Mouse (Mus musculus): ENCODE data around the gene Ankib1. TPM values are rescaled to one million over a fixed set of nuclear protein-coding genes. Genes with fewer than 3 reads are reported as not detected.

Gene Ankib1
- 4.8 and 5.0 TPM in 2 replicates for polyA plus RNA-seq (2015; fragmentation: Nextera tagmentation; extraction: Ambion mirVana)

DNA sequence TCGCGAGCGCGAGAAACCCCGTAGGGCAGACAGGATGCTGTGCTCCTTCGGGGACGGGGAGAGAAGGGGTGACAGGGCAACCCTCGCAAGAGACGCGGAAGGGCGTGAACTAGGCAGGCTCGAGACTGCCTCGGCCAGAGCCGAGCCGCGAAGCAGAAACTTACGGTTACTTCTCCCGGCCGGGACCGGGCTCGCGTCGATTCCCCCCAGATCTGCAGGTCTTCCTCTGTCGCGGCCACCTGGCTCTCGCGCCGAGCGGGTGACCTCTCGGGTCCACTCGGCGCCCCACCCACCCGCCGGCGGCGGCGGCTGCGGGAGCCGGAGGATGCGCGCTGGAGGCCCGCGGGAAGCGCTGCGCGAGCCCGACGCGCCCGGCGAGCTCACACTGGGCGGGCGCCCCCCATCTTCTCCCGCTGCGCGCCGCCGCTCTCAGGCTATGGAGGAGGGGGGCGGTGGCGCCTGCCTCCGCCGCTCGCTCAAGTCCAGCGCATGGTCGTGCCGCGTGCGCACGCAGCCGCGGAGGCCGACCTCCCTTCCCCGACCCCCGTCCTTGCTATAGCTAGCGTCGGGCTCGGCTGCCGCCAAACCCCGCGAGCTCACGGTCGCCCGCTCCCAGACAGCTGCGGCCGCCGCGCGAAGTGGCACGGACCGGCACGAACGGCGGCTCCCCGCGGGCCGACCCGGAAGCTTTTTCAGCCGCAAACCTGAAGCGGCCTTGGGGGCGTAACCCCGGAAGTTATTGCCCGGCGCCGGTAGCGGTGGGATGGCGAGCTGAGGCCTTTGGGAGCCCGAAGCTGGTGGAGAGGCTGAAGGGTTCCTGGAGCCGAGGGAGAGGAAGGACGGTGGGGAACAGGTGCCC is at the start of gene Ankib1, which contains the start of gene Krit1:
Ankib1 (minus strand) TSS at position 493 of the 859 bp plus-strand sequence.
Krit1 (plus strand) TSS at position 752 of the 859 bp plus-strand sequence.

GRCm38 (mm10) chr5:3845026-3845425 is 42.3 kb upstream of the Ankib1 start, which contains the start of gene Lrrd1:
Gene Lrrd1, plus strand, starts transcription at chr5:3845173.

DNA sequence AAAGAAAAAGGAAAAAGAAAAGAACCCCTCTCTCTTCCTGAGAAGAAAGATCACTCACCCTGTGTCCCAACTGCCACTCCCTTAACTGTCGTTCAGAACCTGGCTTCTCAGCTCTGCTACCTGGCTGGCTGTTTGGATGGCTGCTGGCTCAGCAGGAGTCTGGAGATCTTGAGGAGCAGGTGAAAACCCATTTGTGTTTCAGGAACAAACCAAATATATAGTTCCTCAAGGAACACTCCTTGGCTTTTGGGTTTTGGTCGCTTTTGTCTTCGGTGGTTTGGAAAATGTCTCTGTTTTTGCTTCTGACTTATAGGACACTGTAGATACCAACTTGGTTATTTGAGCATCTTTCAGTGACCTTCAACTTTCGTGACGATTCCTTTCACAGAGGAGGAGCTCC is 145.6 kb downstream of the Ankib1 start, which contains the start of gene Gatad1:
Gatad1 (minus strand) TSS at position 101 of the 400 bp plus-strand sequence.

DNA sequence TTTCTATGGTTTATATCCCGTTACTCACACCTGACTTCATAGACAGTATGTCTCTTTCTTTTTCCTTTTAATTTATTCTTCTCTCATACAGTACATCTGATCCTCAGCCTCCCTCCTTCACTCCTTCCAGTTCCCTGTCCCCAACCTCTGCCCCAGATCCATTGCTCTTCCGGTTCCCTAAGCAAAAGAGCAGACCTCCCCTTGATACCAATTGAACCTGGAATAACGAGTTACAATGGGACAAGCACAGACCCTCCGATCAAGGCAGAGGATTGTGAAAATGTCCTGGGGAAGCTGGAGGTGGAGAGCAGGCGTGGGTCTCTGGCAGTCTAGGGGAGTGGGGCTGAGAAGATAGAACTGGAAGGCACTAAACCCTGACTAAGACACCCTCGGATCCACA is 151.8 kb downstream of the Ankib1 start, which contains the start of gene Tmbim7:
Tmbim7 (plus strand) TSS at position 301 of the 400 bp plus-strand sequence.

Small RNA genes within 50 kb of the gene (microRNA-seq; reads per million reads assigned to microRNA genes)
- gene Gm22926 (0 reads per million in 2 experiments), gene Gm26238 (0 reads per million in 2 experiments)

Other genes with a start within 250 kb of the Ankib1 start
- gene 1700109H08Rik, start 231.4 kb downstream of the Ankib1 start, polyA plus RNA-seq (2015; fragmentation: Nextera tagmentation; extraction: Ambion mirVana), result 0.74 and 1.4 TPM in 2 replicates
- 7.6 and 8.1 TPM in 2 replicates for gene Pex1, start 206.9 kb downstream of the Ankib1 start, polyA plus RNA-seq (2015; fragmentation: Nextera tagmentation; extraction: Ambion mirVana)
- gene Rbm48, start 206.3 kb downstream of the Ankib1 start, polyA plus RNA-seq (2015; fragmentation: Nextera tagmentation; extraction: Ambion mirVana), result 5.0 and 5.7 TPM in 2 replicates
- 0.15 TPM in 1 of 2 replicates, not detected in the other for gene Tmbim7, start 151.7 kb downstream of the Ankib1 start, polyA plus RNA-seq (2015; fragmentation: Nextera tagmentation; extraction: Ambion mirVana)
- gene Gatad1, start 145.7 kb downstream of the Ankib1 start, polyA plus RNA-seq (2015; fragmentation: Nextera tagmentation; extraction: Ambion mirVana), result 47.5 and 53.9 TPM in 2 replicates
- gene Krit1, start 259 bp upstream of the Ankib1 start, polyA plus RNA-seq (2015; fragmentation: Nextera tagmentation; extraction: Ambion mirVana), result 22.0 and 23.7 TPM in 2 replicates
- gene Lrrd1, start 42.2 kb upstream of the Ankib1 start, polyA plus RNA-seq (2015; fragmentation: Nextera tagmentation; extraction: Ambion mirVana), result not detected in 2 replicates
- gene Mterf1a, start 91.0 kb upstream of the Ankib1 start, polyA plus RNA-seq (2015; fragmentation: Nextera tagmentation; extraction: Ambion mirVana), result 2.3 and 3.8 TPM in 2 replicates
- 105 and 122 TPM in 2 replicates for gene Akap9, start 125.1 kb upstream of the Ankib1 start, polyA plus RNA-seq (2015; fragmentation: Nextera tagmentation; extraction: Ambion mirVana)